Mouse (Mus musculus) kidney, adult 8-10 months (tissue): ENCODE measurements around the gene Morn5.
A peak's percentile ranks its signal among the peaks of the same experiment; 100 is the strongest.

Source experiments
- DNase-seq, 2 experiments: peaks; one replicate each; pipeline ENCODE4 v3.0.0; 2022

Gene Morn5

DNA sequence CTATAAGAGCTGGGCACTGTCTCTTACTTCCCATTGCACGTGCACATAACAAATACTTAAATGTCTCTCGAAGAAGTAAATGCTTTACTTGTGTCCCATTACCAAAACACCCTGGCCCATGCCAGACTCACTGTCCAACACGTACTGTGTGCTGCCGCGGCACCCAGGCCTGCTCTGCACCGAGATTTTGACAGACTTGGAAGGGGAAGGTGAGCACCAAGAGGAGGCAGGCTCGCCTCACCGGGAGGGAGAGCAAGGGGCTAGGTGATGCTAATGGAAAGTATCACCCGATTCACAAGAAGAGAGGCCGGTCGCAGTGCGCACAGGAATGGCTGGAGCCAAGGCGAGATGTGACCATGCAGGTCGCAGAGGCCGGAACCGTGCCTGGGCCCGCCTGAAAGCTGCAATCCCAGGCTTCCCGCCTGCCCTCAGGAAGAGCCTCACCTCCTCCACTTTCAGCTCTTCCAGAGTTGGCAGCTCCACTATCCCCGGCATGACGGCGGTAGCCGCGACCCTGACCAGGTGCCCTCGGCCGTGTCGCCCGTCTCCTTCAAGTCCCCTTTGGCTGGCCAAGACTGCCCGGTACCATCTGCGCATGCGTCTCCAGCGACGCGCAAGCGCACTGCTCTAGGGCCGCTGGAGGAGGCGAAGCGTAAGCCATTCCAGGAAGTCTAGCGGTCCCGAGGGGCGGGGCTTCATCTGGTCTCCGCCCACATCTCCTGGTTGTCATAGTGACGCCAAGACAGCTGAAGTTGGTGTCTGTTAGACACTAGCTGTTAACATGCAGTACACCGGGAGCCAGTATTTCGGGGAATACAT is at the start of gene Morn5, which contains the start of gene Ndufa8:
Gene Morn5, plus strand, starts transcription at position 711 of the 819 bp plus-strand sequence.
Gene Ndufa8, minus strand, starts transcription at position 659 of the 819 bp plus-strand sequence.
- peak; percentile 99 for DNase-seq

DNA sequence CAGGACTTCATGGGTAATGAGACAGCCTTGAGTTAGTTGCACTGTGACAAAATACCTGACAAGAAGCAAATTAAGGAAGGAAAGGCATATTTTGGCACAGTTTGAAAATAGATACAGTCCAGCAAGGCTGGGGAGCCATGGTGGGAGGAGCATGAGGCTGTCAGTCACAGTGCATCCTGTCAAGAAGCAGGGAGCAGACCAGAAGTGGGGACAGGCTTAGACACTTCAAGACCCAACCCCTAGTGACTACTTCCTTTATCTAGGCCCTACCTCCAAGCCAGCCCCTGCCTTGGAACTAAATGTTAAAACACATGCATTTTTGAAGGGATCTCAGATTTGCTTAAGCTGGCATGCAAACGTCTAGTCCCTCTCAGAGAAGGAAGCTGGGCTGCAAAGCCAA is 48.9 kb upstream of the Morn5 start:
- DNase-seq: no peak

DNA sequence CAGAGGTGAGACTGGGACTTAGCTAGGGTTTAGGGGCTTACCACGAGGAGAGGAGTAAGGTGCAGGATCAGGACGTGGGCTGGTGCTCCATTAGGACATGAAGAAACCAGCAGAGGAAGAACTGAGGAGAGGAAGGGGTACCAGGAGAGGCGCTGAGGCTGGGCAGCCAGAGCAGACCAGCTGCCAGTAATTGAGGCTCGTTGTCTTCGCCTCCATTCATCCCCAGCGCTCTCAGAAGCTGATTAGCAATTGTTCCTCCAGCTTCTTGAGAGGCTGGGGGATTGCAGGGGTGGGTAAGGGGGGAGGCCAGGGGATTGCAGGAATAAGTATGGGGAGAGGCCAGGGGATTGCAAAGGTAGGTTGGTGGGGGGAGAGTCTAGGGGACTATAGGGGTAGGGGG is 47.1 kb upstream of the Morn5 start:
- no peak for DNase-seq

DNA sequence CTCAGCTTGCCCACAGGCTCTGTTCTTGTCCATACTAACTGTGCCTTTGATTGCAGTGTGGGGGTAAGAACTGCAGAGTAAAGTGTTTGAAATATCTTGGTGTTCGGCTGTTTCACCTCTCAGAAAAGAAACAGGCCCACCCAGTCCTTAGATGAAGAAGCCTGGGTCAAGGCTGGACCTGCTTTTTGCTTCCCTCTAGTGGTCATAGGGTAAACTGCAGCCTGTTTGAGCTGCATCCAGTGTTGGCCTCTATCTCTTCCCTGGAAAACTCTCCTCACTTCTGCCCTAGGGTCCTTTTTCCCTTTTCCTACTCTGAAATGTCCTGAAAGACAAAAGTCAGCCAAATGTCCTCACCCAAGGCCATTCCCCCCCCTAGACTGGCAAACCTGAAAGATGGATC is 41.2 kb upstream of the Morn5 start:
- peak in 1 of 2 experiments; percentile 33 for DNase-seq

DNA sequence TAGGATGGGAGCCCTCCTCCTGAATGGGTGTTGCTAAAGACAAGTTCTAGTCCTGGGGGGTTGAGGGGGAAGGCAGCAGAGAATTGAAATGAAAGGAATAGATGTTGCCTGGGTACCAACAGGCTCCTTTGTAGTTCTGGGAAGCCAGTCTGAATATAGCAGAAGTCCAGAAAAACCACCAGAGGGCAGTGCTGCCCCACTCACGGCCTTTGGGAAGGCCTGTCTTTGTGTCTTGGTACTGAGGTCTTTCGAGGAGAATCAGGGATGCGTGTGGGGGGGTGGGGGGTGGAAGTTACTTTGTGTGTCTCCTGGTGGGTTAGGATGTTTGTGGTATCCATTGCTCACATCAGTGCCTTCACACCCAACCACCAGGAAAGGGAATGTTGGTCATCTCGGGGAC is 39.9 kb upstream of the Morn5 start:
- peak; percentile 40 to 45 for DNase-seq

DNA sequence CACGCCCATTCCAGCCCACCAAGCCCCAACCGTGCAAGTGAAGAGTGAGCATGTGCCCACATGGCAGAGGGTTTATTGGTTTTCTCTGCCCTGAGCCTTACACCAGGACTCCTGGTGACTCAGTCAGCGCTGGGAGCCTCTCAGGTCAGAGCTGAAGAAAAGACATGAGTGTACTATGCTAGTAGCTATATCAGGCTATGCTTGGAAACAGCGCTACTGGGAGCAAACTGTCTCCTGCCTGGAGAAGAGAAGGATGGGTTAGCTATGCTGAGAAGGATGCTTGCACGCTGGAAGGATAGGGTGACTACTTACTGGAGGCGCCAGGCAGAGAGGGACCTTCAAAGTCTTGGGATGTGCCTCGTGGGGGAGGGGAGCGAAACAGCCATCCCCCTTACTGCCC is 38.7 kb upstream of the Morn5 start:
- no peak for DNase-seq

DNA sequence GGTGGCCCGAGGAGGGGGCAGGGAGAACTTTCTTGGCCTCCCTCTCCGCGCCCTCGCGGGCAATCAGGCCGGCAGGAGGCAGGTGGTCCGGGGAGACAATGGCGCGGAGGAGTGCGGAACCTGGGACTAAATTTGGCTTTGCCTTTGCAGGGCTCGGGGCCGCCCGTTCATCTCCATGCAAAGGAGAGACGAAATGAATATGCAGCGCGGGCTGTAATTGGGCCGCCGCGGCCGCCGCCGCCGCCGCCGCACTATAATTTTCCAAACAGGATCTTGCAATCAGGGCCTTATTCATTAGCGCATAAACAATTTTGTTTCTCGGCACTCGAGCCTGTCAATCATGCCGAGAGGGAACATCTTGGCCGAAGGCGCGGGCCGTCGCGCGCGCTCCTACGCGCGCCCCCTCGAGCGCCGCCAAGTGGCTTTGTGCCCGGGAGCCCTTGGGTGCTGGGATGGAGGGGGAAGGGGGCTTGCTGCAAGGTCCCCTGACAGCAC is 37.9 kb upstream of the Morn5 start:
- no peak for DNase-seq

DNA sequence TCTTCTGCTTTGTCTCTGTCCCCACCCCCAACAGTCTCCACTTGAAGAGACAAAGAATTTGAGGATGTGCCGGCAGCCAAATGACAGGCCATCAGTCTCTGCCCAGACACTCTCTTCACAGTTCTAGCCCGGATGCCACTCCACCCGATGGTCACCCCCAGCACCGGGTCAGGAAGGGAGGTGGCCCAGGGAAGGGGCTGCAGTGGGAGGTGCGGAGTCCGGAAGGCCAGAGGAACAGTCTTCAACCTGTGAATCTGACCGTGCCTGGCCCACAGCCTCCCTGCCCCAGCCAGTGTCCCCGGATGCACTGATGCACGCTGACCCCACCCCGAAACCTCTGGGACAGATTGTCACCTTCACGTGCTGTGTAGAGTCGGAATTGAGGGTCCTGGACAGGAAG is 36.2 kb upstream of the Morn5 start:
- DNase-seq: peak; percentile 41 to 57

DNA sequence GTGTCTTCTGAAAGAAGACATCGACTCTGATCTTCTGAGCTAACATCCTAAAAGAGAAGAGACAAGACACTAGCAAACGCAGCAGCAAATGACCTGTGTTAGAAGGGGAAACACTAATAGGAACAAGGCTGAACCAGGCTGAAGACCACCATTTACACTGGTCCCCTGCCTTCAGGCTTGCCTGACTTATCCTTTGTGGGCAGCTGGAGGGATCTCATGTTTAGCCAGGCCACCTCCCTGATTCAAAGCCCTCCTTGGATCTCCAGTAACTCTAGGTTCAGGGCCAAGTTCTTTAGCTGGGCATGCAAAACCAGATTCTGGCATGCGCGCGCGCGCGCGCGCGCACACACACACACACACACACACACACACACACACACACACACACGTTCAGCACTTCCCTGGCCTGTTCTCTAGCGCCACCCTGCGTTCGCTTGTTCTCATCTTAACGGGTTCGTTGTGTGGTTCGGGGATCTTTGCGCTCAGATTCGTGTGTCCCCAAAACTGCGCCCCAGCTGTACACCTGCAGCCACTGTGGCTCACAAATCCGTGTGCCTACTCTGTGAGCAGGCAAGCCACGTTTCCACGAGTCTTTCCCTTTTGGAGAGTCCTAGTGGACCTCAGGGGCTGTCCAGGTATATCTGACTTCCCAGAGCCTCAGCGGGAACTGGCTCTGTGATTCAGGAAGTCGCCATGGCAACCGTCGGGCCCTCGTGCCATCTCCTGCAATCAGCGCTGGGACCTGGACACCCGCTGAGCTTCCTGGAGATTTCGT is 27.7 kb upstream of the Morn5 start:
- peak; percentile 38 to 66 for DNase-seq

DNA sequence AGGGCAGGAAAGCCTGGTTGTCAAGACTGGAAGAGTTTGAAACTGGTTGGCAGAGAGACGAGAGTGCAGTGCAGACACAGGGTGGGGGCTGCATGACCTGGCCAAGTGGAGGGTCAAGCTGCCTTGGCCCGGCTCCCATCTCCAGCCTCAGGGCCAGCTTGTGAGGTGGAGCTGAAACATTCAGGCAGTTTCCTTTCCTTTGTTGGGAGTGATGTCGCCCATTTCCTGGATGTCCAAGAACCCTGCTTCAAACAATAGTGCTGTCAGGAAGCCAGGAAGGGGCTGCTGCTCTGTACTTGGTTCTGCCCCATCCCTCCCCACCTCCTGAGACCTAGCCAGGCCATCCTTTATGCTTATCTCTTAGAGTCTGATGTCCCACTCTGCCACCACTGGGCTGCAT is 26.0 kb upstream of the Morn5 start:
- peak; percentile 65 to 77 for DNase-seq

DNA sequence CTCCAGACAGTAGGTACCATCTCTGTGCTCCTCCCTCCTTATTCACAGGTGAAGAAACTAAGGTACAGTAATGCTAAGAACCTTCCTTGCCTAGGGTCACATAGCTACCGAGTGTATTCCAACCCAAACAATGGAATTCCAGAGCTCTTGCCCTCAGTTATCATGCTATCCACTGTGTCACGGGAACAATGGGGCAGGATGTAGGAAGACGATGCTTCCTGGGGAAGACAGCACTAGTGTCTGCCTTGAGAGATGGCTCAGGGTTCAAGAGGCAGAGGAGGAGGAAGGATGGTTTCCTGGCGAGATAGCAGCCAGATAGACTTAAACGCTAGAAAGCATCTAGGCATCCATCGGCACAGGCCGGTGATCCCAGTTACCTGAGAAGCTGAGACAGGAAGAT is 16.4 kb upstream of the Morn5 start:
- no peak for DNase-seq

DNA sequence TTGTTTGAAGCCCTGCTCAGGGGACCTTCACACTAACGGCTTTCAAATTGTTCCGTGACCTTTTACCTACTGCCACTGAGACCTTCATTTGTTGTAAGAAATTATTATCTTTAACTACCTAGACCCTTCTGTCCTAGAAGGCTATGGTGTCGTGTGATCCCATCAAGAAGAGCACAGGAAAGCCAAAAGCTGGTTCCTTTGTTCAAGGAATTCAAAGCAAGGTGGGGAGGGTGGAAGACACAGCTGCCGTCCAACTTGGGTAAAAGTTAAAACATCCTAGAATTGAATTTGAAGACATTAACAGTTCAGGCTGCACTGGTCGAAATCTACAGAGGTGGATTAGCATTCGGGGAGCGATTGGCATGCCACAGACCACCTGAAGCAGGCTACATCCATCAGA is 15.3 kb upstream of the Morn5 start:
- no peak for DNase-seq

DNA sequence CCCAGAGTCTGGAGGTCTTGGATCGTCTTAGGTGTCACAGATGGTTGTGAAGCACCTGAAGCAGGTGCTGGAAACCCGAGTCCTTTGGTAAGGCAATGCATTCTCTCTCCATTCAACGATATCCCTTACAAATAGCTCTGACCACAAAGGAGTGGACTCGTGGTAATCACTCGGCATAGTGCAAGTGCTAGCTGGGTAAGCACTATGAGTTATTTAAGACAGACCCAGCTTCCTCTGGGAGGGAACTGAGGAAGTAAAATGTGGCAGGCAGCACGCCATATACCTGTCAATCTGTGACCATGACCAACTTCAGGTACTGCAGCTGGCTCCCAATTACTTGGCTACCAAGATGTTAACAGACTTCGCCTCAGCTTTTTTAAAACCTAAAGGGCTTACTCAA is 14.4 kb upstream of the Morn5 start:
- no peak for DNase-seq

DNA sequence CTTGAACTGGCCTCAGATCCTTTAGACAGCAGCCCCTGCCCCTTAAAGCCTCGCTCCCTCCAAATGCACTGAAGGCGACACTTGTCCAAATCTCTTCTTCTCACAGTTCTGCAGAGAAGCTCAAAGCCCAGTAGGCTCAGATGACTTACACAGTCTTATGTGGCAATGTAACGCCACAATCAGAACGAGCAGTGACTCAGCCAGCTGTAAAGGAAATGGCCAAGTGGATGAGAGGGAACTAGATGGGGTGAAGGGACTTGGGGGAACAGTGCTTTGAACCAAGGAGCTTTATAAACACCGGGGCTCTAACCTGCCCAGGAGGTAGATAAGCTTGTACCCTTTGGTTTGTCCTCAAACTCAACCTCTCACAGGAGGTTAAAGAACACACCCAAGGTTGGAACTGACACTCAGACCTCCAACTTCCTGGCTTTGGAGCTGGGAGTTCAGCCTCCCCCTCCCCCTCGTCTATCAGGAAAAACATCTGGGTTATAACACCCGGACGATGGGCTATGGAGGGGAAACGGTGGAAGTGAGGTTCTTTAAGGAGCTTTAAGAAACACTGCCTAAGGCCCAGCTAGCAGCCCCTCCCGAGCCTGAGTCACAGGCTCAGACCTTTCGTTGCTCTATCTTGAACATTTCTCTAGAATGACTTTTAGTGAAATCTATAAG is 13.7 kb upstream of the Morn5 start:
- DNase-seq: no peak

DNA sequence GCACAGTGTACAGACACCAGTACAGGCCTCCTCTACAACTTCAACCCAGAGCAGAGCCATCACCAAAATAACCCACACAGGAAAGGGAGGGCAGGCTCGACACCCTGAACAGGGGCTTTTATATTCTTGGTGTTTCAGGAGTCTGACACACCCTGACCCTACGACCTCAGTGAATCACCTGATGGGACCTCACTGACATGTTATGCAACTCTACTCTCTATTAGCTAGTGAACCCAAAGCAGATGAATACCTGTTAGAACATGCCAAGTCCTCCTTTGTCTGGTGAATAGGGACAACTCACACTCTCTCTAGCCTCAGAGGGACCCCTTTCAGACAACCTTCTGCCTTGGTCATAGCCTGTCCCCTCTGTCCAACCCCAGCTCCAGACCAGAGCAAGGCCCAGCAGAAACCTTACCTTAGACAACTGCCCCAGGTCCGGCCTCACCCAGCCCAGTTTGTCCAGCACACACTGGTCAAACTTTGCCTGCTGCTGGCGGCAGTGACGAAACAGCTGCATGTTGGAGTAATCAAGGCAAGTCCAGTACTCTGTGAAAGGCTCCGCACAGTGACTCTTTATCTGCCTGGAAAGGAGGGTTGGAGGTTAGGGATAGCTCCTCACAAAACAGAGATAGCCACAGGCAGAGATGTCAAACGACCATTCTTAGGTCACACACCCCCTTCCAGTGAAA is 9.8 kb upstream of the Morn5 start:
- no peak for DNase-seq

DNA sequence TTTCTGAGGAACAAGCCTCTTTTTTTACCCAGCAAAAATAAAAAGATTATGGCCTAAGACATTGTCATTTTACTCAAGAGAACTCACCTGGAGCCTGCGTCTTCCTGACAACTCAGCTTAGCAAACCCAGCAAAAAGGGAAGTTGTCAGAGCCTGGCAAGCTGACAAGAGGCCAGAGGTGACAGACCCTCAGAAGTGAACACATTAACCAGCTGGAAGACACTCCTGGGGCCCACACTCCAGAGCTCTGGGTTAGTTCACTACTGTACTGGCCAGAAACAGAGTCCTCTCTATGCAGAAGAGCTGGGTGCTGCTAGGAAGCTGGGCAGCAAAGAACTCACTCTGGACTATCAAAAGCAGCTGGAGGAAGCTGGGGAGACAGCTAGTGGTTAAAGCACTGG is 8.4 kb upstream of the Morn5 start:
- DNase-seq: peak in 1 of 2 experiments; percentile 16

DNA sequence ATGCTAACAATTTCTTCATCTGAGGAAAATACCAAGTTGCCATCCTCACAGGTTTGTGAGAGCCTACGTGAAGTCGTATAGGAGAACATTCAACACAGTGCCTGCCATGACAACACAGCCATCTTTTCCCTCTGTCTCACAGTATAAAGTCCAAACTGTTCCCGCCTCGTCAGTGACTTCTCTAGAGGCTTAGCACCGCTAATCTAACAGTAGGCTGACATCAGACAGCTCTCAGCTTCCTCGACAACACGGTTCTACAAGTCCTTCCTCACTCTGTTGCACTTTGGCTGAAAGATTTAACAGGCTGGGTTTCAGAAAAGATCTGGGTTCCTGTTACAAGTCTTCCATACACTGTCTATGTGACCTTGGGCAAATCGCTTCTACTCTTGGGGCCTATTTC is 1.1 kb upstream of the Morn5 start:
- DNase-seq: peak; percentile 22 to 26

DNA sequence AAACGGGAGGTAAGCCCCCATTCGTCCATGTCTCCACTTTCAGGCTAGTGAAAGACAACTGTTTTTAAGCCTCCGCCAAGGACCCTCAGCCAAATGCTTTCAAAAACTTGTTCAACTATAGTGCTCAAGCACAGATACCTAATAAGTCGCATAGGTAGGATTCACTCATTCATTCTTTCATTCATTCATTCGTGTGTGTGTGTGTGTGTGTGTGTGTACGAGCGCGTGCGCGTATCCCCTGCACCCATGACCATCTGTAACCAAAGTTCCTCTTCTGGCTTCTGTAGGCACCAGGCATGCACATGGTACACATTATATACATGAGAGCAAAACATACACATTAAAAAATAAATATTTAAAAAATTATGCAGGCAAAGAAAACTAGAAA is 303 bp downstream of the Morn5 start:
- no peak for DNase-seq

DNA sequence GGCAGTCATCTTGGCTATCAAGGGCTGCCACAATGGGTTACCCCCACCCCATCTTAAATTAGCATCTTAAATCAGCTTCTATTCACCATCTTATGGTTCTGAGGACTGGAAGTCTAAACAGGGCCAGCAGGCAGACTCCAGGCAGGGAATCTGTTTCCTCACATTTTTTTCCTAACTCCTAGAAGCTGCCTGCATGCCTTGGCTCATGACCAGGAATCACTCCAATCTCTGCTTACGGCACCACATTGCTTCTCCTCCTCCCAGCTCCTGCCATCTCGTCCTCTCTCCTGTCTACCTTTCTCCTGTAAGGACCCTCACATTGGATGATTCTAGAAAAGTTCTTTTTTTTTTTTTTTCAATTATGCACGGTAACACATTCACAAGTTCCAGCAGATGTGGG is 4.0 kb downstream of the Morn5 start:
- DNase-seq: no peak

DNA sequence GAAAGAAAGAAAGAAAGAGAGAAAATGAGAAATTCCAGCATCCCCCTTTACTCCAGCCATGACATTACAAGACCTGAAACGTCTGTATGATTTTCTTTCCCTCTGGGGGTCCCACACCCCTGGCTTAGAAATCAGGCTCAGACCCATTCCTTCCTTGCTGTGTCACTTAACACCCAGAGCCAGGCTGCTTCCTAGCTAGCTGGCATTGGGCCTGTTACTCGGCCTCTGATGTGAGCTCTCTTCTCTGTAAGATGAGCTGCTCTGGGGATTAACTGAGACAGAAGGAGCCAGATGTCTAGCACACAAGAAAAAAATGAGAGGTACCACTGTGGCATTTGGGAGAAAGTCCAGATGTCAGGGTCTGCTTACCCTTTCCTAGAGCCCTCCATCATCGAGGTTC is 7.0 kb downstream of the Morn5 start:
- DNase-seq: no peak

DNA sequence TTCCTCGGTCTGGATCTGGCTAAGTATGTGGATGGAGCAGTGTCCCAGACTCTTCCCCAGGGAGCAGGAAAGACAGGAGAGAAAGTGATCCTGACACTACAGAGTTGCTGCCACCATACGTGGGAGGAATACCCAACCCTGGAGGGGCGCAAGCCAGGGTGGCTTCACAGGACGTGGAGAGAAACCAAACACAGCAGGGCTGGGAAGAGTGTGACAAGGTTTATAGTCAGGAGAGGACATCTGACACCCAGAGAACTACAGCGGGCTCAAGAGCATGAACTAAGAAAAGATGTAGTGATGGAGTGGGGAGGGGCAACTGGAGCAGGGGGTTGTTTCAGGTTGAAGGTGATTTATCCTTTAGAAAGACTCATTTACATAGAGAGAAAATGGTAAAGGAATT is 12.2 kb downstream of the Morn5 start:
- no peak for DNase-seq

DNA sequence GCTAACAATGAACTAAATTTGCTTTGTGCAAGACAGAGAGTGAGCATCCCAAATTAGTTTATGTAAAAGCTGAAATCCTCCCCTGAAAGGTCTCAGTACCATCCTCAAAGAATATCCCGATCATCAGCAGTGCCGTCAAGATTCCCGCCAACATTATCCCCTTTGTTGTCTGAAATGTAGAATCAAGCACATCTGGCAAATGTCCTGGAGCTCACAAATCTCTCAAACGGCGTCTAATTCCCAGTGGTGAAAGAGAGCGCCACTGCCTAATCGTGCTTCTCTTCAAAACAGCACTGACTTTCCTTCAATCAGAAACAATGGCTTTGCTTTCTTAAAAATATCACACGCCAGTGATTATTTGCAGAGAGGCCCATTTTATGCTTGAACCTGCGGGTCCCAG is 17.9 kb downstream of the Morn5 start:
- DNase-seq: no peak
